Mouse (Mus musculus) embryonic facial prominence, embryonic 10.5 days (tissue): Measurements from ENCODE around the gene Tnnc1. TPM values are rescaled to one million over a fixed set of nuclear protein-coding genes. Genes with fewer than 3 reads are reported as not detected.

Experiments
- DNase-seq: peaks from one replicate; pipeline ENCODE4 v3.0.0-alpha.2; 2017; ENCODE audit warnings: low spot score
- H3K27ac ChIP-seq: fragments of 300-500 bp; sonication (generic); replicated peaks from 2 replicates; pipeline ENCODE4 v1.5.1; 2016; ENCODE audit warnings: mild to moderate bottlenecking
- H3K27me3 ChIP-seq: fragments of 300-500 bp; sonication (generic); replicated peaks from 2 replicates; pipeline ENCODE4 v1.6.1; 2016; ENCODE audit warnings: low read depth, mild to moderate bottlenecking; ENCODE audit not compliant: poor library complexity, severe bottlenecking
- H3K36me3 ChIP-seq: fragments of 300-500 bp; sonication (generic); replicated peaks from 2 replicates; pipeline ENCODE4 v1.6.1; 2016; ENCODE audit warnings: mild to moderate bottlenecking, moderate library complexity
- H3K4me1 ChIP-seq: fragments of 300-500 bp; sonication (generic); 2 replicates; pipeline ENCODE4 v1.6.1; 2016
- H3K4me3 ChIP-seq: fragments of 300-500 bp; sonication (generic); 2 replicates; pipeline ENCODE4 v1.5.1; 2016; ENCODE audit warnings: mild to moderate bottlenecking, moderate library complexity
- H3K9me3 ChIP-seq: fragments of 300-500 bp; sonication (generic); 2 replicates; pipeline ENCODE4 v1.6.1; 2016; ENCODE audit warnings: mild to moderate bottlenecking
- WGBS: fragments of 180-500 bp; shearing (Covaris S2); methylation state at CpG from one replicate; pipeline ENCODE4 v1.1.7; 2016; 5-methylcytosine and 5-hydroxymethylcytosine counted together
- polyA plus RNA-seq: library from polyadenylated mRNA; unstranded; fragments of >200 nt; fragmentation: Nextera tagmentation; extraction: Ambion mirVana; gene quantifications from 2 replicates; pipeline ENCODE4 v1.2.1, GENCODE M21; 2016

Tnnc1 gene
- polyA plus RNA-seq, 1 experiment from 2014 or later: 3.0 TPM

DNA sequence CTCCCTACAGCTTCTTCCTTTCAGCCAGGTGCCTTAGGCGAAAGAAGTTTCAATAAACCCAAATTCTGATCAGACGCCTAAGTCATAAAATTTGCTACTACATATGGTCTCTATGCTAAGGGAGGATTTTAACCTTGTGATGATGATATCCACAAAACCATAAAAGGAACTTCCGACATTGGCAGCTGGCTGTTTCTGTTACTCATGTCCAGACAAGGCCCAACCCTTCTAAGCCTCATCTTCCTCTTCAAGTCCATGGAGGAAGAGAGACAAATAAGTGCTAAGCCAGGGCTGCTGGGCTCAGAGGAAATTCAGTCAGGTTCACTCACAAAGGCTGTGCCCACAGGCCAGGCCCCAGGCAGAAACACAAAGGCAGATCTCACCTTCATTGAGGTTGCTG is 18.8 kb upstream of the Tnnc1 start:
- WGBS: 93% methylated on average over 3 of the region's 3 CpGs
- Histone ChIP-seq H3K36me3 (peaks cover 100% of the 10 kb centered on the region), H3K4me3 (no peak overlapping the region)

DNA sequence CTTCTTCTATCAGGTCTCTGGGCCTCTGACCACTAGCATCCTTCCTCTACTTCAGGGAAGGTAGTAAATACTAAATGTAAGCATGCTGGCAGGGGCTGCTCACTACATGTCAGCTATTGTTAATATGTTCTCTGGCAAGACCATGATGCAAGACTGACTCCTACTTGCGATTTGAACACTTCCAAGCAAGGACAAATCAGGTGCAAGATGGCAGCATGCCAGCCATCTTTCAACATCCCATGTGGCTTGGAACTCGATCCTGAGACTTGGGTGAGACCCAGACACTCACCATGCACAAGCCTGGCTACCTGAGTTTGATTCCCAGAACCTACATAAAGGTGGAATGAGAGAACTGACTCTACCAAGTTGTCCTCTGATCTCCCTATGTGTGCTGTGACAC is 16.2 kb upstream of the Tnnc1 start:
- DNase-seq: no peak
- no peak overlapping the region for H3K27ac ChIP-seq
- no peaks in the 10 kb centered on the region for H3K9me3 ChIP-seq
- no peaks in the 10 kb centered on the region for H3K27me3 ChIP-seq
- peaks cover 100% of the 10 kb centered on the region for H3K36me3 ChIP-seq
- H3K4me3 ChIP-seq: no peak overlapping the region
- 82% methylated on average over 2 of the region's 2 CpGs for WGBS
- no peaks in the 10 kb centered on the region for H3K4me1 ChIP-seq

More for the DNA sequence above, 18.8 kb upstream of the Tnnc1 start:
- Histone ChIP-seq H3K9me3 (no peaks in the 10 kb centered on the region), H3K27ac (no peak overlapping the region), H3K27me3 (no peaks in the 10 kb centered on the region), H3K4me1 (no peaks in the 10 kb centered on the region)
- DNase-seq: no peak

DNA sequence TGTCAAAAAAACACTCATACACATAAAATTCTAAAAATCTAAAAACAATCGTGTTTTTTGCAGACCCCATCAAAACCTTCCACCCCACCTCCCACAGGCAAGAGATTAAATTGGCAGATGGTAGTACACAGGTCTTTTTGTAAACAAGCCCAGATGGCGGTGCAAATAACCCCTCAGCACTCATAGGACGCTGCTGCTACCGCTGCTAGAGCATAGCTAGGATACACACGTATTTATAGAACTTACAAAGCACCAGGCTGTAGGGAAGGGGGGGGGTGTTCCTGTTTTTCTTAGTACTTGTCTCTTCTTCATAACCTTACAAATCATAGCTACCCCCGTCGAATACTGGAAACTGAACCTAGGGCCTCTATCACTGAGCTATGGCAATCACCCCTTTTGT is 14.3 kb upstream of the Tnnc1 start:
- Histone ChIP-seq H3K4me3 (no peak overlapping the region), H3K27ac (no peak overlapping the region), H3K36me3 (peaks cover 100% of the 10 kb centered on the region), H3K27me3 (no peaks in the 10 kb centered on the region), H3K9me3 (no peaks in the 10 kb centered on the region), H3K4me1 (no peaks in the 10 kb centered on the region)
- WGBS: 86% methylated on average over 7 of the region's 7 CpGs
- no peak for DNase-seq

DNA sequence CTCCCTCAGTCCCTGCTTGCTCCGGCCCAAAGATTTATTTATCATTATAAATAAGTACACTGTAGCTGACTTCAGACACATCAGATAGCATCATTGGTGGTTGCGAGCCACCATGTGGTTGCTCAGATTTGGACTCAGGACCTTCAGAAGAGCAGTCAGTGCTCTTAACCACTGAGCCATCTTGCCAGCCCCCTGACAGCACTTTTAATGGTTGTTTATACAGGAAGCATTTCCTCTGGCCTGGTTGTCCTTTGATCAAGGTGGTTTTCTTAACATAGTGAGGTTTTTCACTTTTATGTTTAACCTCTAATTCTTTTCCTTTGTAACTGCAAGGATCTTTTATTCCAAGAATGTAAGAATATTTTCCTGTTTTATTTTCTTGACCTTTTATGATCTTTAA is 13.7 kb upstream of the Tnnc1 start:
- Histone ChIP-seq H3K4me3 (no peak overlapping the region), H3K9me3 (no peaks in the 10 kb centered on the region), H3K36me3 (peaks cover 100% of the 10 kb centered on the region), H3K27me3 (no peaks in the 10 kb centered on the region), H3K27ac (no peak overlapping the region), H3K4me1 (no peaks in the 10 kb centered on the region)
- DNase-seq: no peak
- WGBS: 93% methylated on average over 2 of the region's 2 CpGs

DNA sequence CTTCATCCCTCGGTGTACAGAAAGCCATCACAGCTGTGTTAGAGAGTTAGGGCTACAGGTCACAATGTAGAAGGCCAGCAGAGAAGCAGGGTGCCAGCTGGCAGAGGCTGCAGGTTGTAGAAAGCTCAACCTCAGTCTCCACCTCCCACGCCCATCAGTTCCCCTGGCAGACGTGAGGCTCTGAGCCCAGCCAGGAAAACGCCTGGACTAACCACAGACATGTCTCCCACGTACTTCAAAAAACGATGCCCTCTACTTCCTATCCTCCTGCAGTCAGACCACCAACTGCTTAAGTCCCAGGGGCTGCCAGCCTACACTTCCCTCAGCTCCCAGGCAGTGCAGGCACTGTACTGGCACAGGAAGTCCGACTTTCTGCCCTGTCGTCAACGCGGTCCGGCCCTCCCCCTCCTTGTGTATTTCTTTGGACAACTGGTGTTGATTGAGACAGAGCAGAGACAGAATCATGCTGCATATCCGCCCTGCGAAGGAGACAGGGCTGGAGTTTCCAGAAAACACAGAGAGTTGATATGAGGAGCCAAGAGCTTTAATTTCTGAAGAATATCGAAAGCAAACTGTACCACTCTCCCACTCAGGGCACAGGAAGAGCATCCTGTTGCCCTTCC is 13.1 kb upstream of the Tnnc1 start:
- 88% methylated on average over 14 of the region's 14 CpGs for WGBS
- no peak overlapping the region; the same call in 1 of the 2 replicates for H3K27ac ChIP-seq
- no peak overlapping the region for H3K4me3 ChIP-seq
- DNase-seq: no peak
- no peaks in the 10 kb centered on the region for H3K27me3 ChIP-seq
- H3K36me3 ChIP-seq: peaks cover 100% of the 10 kb centered on the region
- H3K4me1 ChIP-seq: no peaks in the 10 kb centered on the region
- H3K9me3 ChIP-seq: no peaks in the 10 kb centered on the region

DNA sequence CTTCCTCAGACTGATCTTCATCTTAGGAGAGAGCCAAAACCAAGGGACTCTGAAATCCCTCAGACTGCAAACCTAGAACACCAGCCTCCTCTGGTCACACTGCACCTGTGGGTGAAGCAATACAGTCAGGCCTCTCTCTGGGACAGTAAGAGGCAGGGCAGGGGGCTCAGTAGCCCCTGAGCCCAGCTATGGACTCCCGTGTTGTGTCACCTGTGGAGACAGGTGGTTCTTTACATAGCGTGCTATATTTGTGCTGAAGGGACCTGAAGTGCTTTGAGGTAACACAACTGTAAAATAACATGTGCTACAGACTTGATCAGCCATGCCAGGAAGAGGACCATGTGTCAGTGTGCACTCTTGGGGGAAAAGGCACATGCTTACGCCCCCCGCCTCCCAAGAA is 12.6 kb upstream of the Tnnc1 start:
- no peak overlapping the region for H3K4me3 ChIP-seq
- no peaks in the 10 kb centered on the region for H3K4me1 ChIP-seq
- no peak overlapping the region for H3K27ac ChIP-seq
- H3K36me3 ChIP-seq: peaks cover 100% of the 10 kb centered on the region
- DNase-seq: no peak
- 92% methylated on average over 4 of the region's 4 CpGs for WGBS
- no peaks in the 10 kb centered on the region for H3K27me3 ChIP-seq
- no peaks in the 10 kb centered on the region for H3K9me3 ChIP-seq

DNA sequence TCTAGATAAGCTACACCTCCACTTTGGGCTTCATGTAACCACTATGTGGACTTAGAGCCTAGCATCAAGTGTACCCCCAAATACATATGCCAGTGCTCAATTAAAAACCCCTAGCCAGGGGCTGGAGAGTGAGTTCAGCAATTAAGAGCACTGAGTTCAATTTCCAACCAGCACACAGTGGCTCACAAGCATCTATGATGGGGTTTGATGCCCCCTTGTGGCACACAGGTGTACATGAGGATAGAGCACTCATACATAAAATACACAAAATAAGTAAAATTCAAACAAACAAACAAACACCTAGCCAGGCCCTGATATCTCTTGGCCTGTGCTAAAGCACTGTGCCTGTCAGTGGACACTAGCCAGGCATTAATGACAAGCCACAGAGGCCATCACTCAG is 12.1 kb upstream of the Tnnc1 start:
- Histone ChIP-seq H3K4me1 (no peaks in the 10 kb centered on the region), H3K27me3 (no peaks in the 10 kb centered on the region), H3K27ac (no peak overlapping the region), H3K9me3 (no peaks in the 10 kb centered on the region), H3K36me3 (peaks cover 100% of the 10 kb centered on the region), H3K4me3 (no peak overlapping the region)
- no peak for DNase-seq

DNA sequence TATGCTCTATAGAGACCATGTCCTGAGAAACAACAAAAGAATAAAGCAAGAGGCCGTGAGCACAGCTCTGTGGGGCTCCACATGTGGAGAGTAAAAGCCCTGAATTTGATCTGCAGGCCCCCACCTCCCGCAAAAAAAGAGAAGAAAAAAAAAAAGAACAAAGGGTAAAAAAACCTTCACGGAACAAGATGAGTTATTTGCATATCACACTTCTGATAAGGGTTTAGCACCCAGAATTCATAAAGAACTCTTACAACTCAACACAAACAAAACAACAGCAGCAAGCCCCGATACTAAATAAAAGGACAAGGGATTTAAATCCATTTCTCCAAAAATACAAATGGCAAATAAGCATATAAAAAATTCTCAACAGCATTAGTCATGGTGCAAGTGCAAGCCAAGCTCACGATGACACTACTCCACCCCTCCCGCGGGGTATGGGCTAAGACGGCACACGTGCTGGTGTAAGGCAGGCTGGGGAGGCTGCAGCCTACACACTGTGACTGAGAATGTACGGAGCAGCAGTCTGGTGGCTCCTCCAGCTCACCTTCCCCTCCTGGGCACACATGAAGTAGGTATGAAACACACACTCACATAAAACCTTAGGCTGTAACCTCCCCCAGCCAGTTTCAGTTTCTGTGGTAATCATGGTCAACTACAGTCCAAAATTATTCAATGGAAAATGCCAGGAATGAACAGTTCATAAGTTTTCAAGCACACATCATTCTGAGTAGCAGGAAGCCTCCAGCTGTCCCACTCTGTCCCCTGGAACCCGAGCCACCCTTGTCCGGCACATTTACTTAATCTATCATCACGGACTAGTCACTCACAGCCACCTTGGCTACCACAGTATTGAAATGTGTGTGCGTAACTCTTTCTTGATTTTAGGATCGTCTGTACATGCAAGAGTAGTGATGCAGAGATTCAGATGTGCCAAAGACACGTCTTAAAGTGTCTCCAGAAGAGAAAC is 10.3 kb upstream of the Tnnc1 start:
- DNase-seq: no peak
- no peak overlapping the region for H3K27ac ChIP-seq
- no peaks in the 10 kb centered on the region for H3K27me3 ChIP-seq
- WGBS: 85% methylated on average over 16 of the region's 16 CpGs
- H3K4me1 ChIP-seq: no peaks in the 10 kb centered on the region
- no peak overlapping the region for H3K4me3 ChIP-seq
- peaks cover 100% of the 10 kb centered on the region for H3K36me3 ChIP-seq
- no peaks in the 10 kb centered on the region for H3K9me3 ChIP-seq

DNA sequence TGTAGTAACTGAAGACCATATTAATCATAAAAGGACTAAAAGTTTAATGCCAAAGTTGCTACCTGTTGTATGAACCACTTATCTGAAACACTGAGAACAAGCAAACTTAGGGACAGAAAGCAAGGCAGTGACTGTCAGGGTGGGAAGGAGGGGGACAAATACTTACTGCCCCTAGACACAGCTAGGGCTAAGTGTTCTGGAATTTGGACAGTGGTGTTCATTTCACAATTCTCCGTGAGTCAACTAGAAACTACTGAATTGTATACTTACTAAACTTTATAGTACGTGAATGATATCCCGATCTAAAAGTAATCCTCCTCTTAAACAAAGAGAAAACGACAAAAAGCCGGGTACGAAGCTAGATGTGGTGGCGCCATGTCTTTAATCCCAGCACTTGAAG is 8.5 kb upstream of the Tnnc1 start:
- 94% methylated on average over 7 of the region's 7 CpGs for WGBS
- H3K9me3 ChIP-seq: no peaks in the 10 kb centered on the region
- H3K27me3 ChIP-seq: no peaks in the 10 kb centered on the region
- no peak for DNase-seq
- peaks cover 100% of the 10 kb centered on the region for H3K36me3 ChIP-seq
- H3K4me3 ChIP-seq: no peak overlapping the region
- H3K27ac ChIP-seq: no peak overlapping the region
- peaks cover 8% of the 10 kb centered on the region for H3K4me1 ChIP-seq

DNA sequence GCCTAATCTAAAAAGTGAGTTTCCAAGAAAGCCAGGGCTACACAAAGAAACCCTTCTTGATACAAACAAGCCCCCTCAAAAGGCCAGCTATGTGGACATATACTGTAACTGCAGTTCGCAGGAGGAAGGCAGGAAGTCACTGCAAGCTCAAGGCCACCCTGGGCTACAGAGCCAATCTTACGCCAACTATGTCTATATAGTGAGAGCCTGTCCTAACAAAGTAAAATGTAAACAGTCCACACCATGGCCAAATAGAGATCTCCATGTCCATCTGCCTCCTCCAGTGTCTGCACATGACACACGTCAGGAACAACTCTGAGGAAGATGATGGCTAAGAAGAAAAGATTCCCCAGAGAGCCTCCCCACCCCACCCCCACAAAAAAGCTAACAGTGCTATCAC is 8.1 kb upstream of the Tnnc1 start:
- 88% methylated on average over 3 of the region's 3 CpGs for WGBS
- no peak for DNase-seq
- no peaks in the 10 kb centered on the region for H3K27me3 ChIP-seq

DNA sequence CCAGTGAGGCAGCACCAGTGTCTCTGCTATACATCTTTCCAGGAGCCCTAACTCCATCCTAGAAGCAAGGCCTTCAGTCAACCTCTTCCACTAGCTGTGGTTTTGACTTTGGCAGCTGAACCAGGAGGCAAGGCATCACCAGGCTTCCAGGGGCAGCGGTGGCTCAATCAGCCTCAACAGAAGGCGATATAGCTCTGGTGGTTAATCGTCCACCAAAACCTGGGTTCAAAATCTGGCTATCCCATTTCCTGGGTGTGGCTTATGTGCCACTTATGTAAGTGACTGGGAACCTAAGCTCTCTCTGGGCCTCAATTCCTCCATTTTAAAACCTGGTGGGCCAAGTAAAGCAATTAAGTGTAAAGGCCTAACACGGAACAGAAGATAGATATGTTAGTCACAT is 3.3 kb upstream of the Tnnc1 start:
- Histone ChIP-seq H3K4me1 (peaks cover 28% of the 10 kb centered on the region), H3K9me3 (no peaks in the 10 kb centered on the region), H3K27me3 (0 out of 2 replicates have a peak, but pooled peaks cover 4% of the 10 kb centered on the region), H3K27ac (peak overlapping the region; percentile 97), H3K4me3 (peak overlapping the region; percentile 90), H3K36me3 (peaks cover 58% of the 10 kb centered on the region)
- 80% methylated on average over 4 of the region's 4 CpGs for WGBS
- DNase-seq: no peak

More for the DNA sequence above, 8.1 kb upstream of the Tnnc1 start:
- peaks cover 12% of the 10 kb centered on the region for H3K4me1 ChIP-seq
- no peak overlapping the region for H3K4me3 ChIP-seq
- peaks cover 100% of the 10 kb centered on the region for H3K36me3 ChIP-seq
- no peaks in the 10 kb centered on the region for H3K9me3 ChIP-seq
- no peak overlapping the region for H3K27ac ChIP-seq

DNA sequence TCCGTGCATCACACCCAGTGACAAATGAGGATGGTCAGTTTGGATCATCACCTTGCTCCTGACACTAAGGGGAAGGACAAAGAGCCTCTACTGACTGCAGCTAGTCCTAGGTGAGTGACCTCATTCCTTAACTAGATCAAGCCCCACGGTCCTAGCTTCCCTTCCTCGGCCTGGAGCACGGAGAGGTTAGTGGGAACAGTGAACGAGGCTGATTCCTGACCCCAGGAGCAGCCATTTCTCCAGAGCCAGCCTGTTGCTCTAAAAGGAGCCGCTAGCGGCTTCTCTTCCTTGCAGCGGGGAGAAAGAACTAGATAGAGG is 2.9 kb upstream of the Tnnc1 start:
- no peaks in the 10 kb centered on the region for H3K9me3 ChIP-seq
- WGBS: 24% methylated on average over 8 of the region's 8 CpGs
- 0 out of 2 replicates have a peak, but pooled peaks cover 4% of the 10 kb centered on the region for H3K27me3 ChIP-seq
- H3K4me3 ChIP-seq: peak overlapping the region; percentile 90
- peaks cover 28% of the 10 kb centered on the region for H3K4me1 ChIP-seq
- peak overlapping the region; percentile 97 for H3K27ac ChIP-seq
- no peak for DNase-seq
- H3K36me3 ChIP-seq: peaks cover 54% of the 10 kb centered on the region
